In the genomic region with DNA sequence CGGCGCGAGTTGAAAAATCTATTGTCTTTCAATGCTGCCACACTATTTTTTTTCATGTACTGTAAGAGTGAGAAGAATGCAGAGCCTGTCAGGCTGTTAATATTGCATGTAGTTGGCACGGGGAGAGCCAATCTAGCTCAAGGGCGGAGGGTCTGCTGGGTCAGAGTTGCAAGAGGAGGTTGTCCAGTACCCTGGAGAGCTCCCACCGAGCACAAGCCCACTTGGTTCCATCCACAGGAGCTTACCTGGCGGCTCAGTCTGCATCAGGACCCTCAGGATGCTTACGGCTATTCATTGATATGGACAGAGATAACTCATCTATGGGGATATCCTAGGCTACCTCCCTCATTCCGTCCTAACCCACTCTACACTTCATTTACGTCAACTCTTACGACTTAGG, we compare ENCODE assay signal across 11 mouse cellular contexts. TPM values are rescaled to one million over a fixed set of nuclear protein-coding genes. Genes with fewer than 3 reads are reported as not detected.
A peak's percentile ranks its signal among the peaks of the same experiment; 100 is the strongest.
DNase-seq lines count a peak whose midpoint lies in the region; TF ChIP-seq lines count a peak whose summit lies in the region.
"Had no signal": no experiment of that assay in that cellular context is flagged by ENCODE, and none has a peak within 500 bp of the region (broad histone marks: within the 10 kb centered on the region; RNA-seq: fewer than 3 reads in every experiment).

No protein-coding gene starts in this region.

- no peak for TF ChIP-seq CTCF in thymus, adult 2 months (IDR thresholded peaks at IDR 0.05; ENCODE audit: borderline replicate concordance, control insufficient read depth, extremely low read depth, insufficient read depth, low read length, poor library complexity)

- H3K27me3 ChIP-seq in thymus, adult 2 months (ENCODE audit: control insufficient read depth, insufficient read depth, low read length): no peaks in the 10 kb centered on the region

- DNase-seq in kidney, postnatal 14 days: peak; percentile 55
- DNase-seq in kidney, adult 11 months: no peak
- peak; percentile 7 for DNase-seq in thymus, postnatal 14 days
- no peak for DNase-seq in thymus, adult 2 months
- DNase-seq in embryo, embryonic 10.5 days (ENCODE audit: low spot score): peak; percentile 66
- peak; percentile 46 for DNase-seq in retina, embryonic 14.5 days (ENCODE audit: low spot score)
- DNase-seq in cerebellum, adult 8-10 months: no peak
- no peak for DNase-seq in right cerebral cortex, adult 18-20 months
- DNase-seq: heart, postnatal 14 days; lung, adult 18-20 months; midbrain, embryonic 14.5 days had no signal

- TF ChIP-seq POLR2A in thymus, adult 2 months (IDR thresholded peaks at IDR 0.05; ENCODE audit: control insufficient read depth, extremely low read depth, insufficient read depth, low read length, poor library complexity): no peak

- no peak overlapping the region for H3K4me3 ChIP-seq in thymus, adult 2 months (ENCODE audit: control insufficient read depth, insufficient read depth, low read length)

- H3K36me3 ChIP-seq in thymus, adult 2 months (ENCODE audit: control insufficient read depth, insufficient read depth, low read length): no peaks in the 10 kb centered on the region

- no peaks in the 10 kb centered on the region for H3K4me1 ChIP-seq in thymus, adult 2 months (replicated peaks; ENCODE audit: control insufficient read depth, insufficient read depth, low read length)

- no peak overlapping the region for H3K27ac ChIP-seq in thymus, adult 2 months (ENCODE audit: control insufficient read depth, insufficient read depth, low read length)

- WGBS in thymus, adult 2 months: 58% methylated on average over 11 of the region's 11 CpGs

RNA-seq across cellular contexts. Expression of a gene that starts 24.0 kb away (rescaled TPM):
- 0.66 and 0.89 TPM in 2 replicates for polyA plus RNA-seq in thymus, adult 2 months (2012; rRNA removed)

Comparison
In these comparisons a context has a peak if more than half of its experiments do, and no peak if none do; other contexts are left out.
1. DNase-seq: peak in kidney, postnatal 14 days (single experiment), thymus, postnatal 14 days (single experiment), embryo, embryonic 10.5 days (single experiment) and retina, embryonic 14.5 days (single experiment); none in kidney, adult 11 months (single experiment), thymus, adult 2 months (single experiment), cerebellum, adult 8-10 months (single experiment) and right cerebral cortex, adult 18-20 months (single experiment).